Mouse (Mus musculus) kidney, embryonic 15.5 days (tissue): Measurements from ENCODE around the gene 1700025G04Rik. TPM values are rescaled to one million over a fixed set of nuclear protein-coding genes. Genes with fewer than 3 reads are reported as not detected.

Experiments used
- ATAC-seq: fragments of 200-750 bp; cut with Nextera tagmentation; replicated peaks from 2 replicates; pipeline ENCODE4 v1.8.0; 2017; ENCODE audit warnings: moderate TSS enrichment; ENCODE audit not compliant: low FRiP score
- H3K27ac ChIP-seq: fragments of 300-500 bp; sonication (generic); 2 replicates; pipeline ENCODE4 v1.5.1; 2015; ENCODE audit warnings: mild to moderate bottlenecking, inconsistent platforms
- H3K27me3 ChIP-seq: fragments of 300-500 bp; sonication (generic); 2 replicates; pipeline ENCODE4 v1.6.1; 2015; ENCODE audit warnings: inconsistent platforms
- H3K36me3 ChIP-seq: fragments of 300-500 bp; sonication (generic); 2 replicates; pipeline ENCODE4 v1.6.1; 2015; ENCODE audit warnings: inconsistent platforms
- H3K4me1 ChIP-seq: fragments of 300-500 bp; sonication (generic); 2 replicates; pipeline ENCODE4 v1.6.1; 2015; ENCODE audit warnings: inconsistent platforms
- H3K4me2 ChIP-seq: fragments of 300-500 bp; sonication (generic); 2 replicates; pipeline ENCODE4 v1.6.1; 2015; ENCODE audit warnings: moderate library complexity, mild to moderate bottlenecking, inconsistent platforms
- H3K4me3 ChIP-seq: fragments of 300-500 bp; sonication (generic); replicated peaks from 2 replicates; pipeline ENCODE4 v1.5.1; 2015; ENCODE audit warnings: mild to moderate bottlenecking, inconsistent platforms
- H3K9ac ChIP-seq: fragments of 300-500 bp; sonication (generic); 2 replicates; pipeline ENCODE4 v1.6.1; 2015; ENCODE audit warnings: mild to moderate bottlenecking, inconsistent platforms
- H3K9me3 ChIP-seq: fragments of 300-500 bp; sonication (generic); replicated peaks from 2 replicates; pipeline ENCODE4 v1.6.1; 2016; ENCODE audit warnings: inconsistent platforms
- WGBS: fragments of 180-500 bp; shearing (Covaris S2); methylation state at CpG from one replicate; pipeline ENCODE4 v1.1.7; 2015; ENCODE audit warnings: mixed read lengths; 5-methylcytosine and 5-hydroxymethylcytosine counted together
- polyA plus RNA-seq: library from polyadenylated mRNA; unstranded; fragments of >200 nt; fragmentation: Nextera tagmentation; extraction: Ambion mirVana; gene quantifications from 2 replicates; pipeline ENCODE4 v1.2.1, GENCODE M21; 2015

Gene 1700025G04Rik
- polyA plus RNA-seq, 1 experiment from 2014 or later: 17.2 TPM

DNA sequence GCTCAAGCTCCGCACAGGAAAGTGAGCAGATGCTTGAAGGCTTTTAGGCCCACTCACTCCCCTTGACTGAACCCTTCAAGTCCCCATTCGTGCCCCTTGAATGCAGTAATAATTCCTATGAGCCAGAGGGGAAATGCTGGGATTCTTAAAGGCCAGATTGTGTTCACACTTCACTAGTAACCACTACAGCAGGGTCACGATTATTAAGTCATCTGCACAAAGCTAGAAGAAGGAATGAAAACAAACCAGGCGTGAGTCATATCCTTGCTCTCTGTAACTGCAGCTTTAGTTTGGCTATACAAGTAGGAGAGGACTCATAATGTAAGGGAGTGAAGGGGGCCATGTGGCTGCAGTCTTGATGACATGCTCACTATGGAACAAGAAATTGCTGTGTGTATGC lies 182.9 kb downstream of the 1700025G04Rik start:
- no peak overlapping the region for H3K4me2 ChIP-seq
- H3K9me3 ChIP-seq: no peaks in the 10 kb centered on the region
- WGBS: 57% methylated on average over 4 of the region's 4 CpGs
- no peak overlapping the region for H3K4me3 ChIP-seq
- no peak overlapping the region for H3K9ac ChIP-seq
- no peak for ATAC-seq
- no peaks in the 10 kb centered on the region for H3K27me3 ChIP-seq
- H3K27ac ChIP-seq: no peak overlapping the region
- H3K4me1 ChIP-seq: no peaks in the 10 kb centered on the region
- no peaks in the 10 kb centered on the region for H3K36me3 ChIP-seq

DNA sequence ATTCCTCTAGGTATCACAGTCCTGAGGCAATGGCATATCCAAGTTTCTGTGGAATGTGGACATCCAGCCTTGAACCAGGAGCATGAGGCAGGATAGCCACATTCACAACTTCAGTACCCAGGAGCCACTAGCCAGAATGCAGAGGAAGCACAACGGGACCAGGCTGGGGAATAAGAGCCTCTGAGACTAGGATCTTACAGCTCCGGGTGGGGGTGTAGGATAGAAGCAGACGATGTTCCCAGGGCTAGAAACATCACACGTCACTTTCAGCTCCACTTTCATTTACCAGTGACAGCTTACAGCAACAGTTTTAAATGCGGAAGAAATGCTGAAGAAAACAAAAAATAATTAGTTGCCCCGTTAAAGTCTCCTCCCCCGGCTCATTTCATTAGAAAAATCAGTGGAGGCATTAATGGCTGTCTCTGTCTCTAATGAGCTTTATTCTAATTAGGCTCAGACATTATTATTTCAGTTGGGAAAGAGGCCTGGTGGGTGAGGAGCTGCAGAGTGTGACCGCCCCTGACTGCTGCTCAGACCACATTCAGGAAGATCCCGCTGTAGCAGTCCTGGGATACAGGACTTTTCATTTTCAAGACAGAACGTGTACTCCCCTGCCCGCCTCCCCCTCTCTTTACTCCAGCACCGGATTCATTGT lies 189.1 kb downstream of the 1700025G04Rik start:
- no peaks in the 10 kb centered on the region for H3K9me3 ChIP-seq
- no peaks in the 10 kb centered on the region for H3K36me3 ChIP-seq
- peaks cover 18% of the 10 kb centered on the region; the same call in 1 of the 2 replicates for H3K4me1 ChIP-seq
- no peak overlapping the region for H3K4me2 ChIP-seq
- 56% methylated on average over 12 of the region's 12 CpGs for WGBS
- H3K9ac ChIP-seq: no peak overlapping the region
- H3K27ac ChIP-seq: no peak overlapping the region
- no peaks in the 10 kb centered on the region for H3K27me3 ChIP-seq
- ATAC-seq: no peak
- H3K4me3 ChIP-seq: no peak overlapping the region

- no peaks in the 10 kb centered on the region for H3K9me3 ChIP-seq
- 77% methylated on average over 7 of the region's 7 CpGs for WGBS
- ATAC-seq: no peak
- no peak overlapping the region for H3K27ac ChIP-seq
- no peak overlapping the region for H3K4me2 ChIP-seq
- H3K27me3 ChIP-seq: no peaks in the 10 kb centered on the region
- no peak overlapping the region for H3K4me3 ChIP-seq
- H3K9ac ChIP-seq: no peak overlapping the region
- H3K36me3 ChIP-seq: no peaks in the 10 kb centered on the region
- peaks cover 18% of the 10 kb centered on the region; the same call in 1 of the 2 replicates for H3K4me1 ChIP-seq
These were observed 190.0 kb downstream of the 1700025G04Rik start for GRCm38 (mm10) chr1:151899964-151900363.

DNA sequence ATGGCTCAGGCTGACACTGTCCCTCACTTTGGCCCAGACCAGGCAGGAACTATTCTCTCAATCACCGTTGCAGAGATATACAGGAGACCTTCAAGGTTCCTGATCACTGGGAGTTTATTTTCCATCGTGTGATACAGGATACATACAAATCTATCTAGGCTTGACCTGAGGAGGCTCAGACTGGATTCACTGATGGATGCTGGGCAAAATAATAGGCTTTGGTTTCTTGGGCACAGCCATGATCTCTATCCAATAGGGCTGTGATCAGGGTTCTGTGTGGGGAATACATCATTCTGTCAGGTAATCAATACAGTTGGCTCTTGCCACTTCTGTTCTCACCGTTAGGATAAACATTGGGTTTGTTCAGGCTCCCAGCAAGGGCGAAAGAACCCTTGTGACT lies 194.5 kb downstream of the 1700025G04Rik start:
- no peak overlapping the region for H3K4me3 ChIP-seq
- H3K9ac ChIP-seq: no peak overlapping the region
- ATAC-seq: no peak
- H3K36me3 ChIP-seq: no peaks in the 10 kb centered on the region
- H3K27me3 ChIP-seq: no peaks in the 10 kb centered on the region
- H3K9me3 ChIP-seq: no peaks in the 10 kb centered on the region
- H3K27ac ChIP-seq: no peak overlapping the region
- 78% methylated on average over 4 of the region's 4 CpGs for WGBS
- no peak overlapping the region for H3K4me2 ChIP-seq
- H3K4me1 ChIP-seq: peaks cover 11% of the 10 kb centered on the region; the same call in 1 of the 2 replicates

DNA sequence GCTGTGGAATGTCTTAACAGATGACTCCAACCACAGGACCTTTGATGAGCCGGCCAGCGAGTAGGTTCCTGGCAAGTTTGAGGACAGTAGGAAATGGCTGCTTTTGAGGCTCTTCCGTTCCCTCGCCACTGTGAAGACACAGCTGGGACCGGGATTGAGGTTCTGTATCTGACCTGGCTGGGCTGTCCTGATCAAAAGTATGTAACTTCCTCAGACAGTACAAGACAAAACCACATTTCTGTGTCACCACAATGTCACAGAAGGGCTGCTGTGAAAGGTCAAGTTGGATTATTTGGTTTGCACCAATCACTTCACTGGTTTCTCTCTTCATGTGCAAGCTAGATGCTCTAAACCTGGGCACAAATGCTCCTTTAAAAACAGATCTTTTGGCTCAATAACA lies 195.9 kb downstream of the 1700025G04Rik start:
- Histone ChIP-seq H3K4me2 (no peak overlapping the region), H3K27ac (no peak overlapping the region), H3K27me3 (no peaks in the 10 kb centered on the region), H3K9ac (no peak overlapping the region), H3K4me3 (no peak overlapping the region), H3K9me3 (no peaks in the 10 kb centered on the region), H3K36me3 (no peaks in the 10 kb centered on the region), H3K4me1 (peaks cover 12% of the 10 kb centered on the region; the same call in 1 of the 2 replicates)
- WGBS: 88% methylated on average over 5 of the region's 5 CpGs
- ATAC-seq: no peak

- Histone ChIP-seq H3K9me3 (no peaks in the 10 kb centered on the region), H3K27ac (no peak overlapping the region), H3K4me3 (no peak overlapping the region), H3K27me3 (no peaks in the 10 kb centered on the region), H3K36me3 (no peaks in the 10 kb centered on the region), H3K4me1 (peaks cover 12% of the 10 kb centered on the region; the same call in 1 of the 2 replicates), H3K9ac (no peak overlapping the region), H3K4me2 (no peak overlapping the region)
- 90% methylated on average over 5 of the region's 5 CpGs for WGBS
- no peak for ATAC-seq
These were observed 197.9 kb downstream of the 1700025G04Rik start for GRCm38 (mm10) chr1:151892008-151892407.

DNA sequence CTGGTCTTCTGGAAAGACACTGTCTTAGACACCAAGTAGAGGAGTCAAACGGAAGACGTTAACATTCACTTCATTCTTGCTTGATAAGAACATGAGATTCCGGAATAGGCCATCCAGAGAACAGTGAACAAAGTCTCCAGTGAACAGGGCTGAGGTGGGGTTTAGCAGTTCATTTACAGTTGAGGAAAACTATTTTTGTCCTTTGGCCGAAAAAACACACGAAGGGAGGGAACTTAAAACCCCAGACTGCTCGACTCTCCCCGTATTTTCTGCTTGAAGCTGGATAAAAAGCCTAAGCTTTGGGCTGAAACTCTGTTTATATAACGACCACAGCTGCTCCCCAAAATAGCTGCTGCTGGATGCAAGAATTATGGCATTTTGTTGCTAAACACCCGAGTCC lies 198.7 kb downstream of the 1700025G04Rik start:
- no peak overlapping the region for H3K4me3 ChIP-seq
- H3K27me3 ChIP-seq: no peaks in the 10 kb centered on the region
- no peak for ATAC-seq
- peaks cover 12% of the 10 kb centered on the region; the same call in 1 of the 2 replicates for H3K4me1 ChIP-seq
- no peak overlapping the region for H3K9ac ChIP-seq
- WGBS: 64% methylated on average over 9 of the region's 9 CpGs
- peak overlapping the region; percentile 64 for H3K27ac ChIP-seq
- no peaks in the 10 kb centered on the region for H3K36me3 ChIP-seq
- no peak overlapping the region for H3K4me2 ChIP-seq
- H3K9me3 ChIP-seq: no peaks in the 10 kb centered on the region

DNA sequence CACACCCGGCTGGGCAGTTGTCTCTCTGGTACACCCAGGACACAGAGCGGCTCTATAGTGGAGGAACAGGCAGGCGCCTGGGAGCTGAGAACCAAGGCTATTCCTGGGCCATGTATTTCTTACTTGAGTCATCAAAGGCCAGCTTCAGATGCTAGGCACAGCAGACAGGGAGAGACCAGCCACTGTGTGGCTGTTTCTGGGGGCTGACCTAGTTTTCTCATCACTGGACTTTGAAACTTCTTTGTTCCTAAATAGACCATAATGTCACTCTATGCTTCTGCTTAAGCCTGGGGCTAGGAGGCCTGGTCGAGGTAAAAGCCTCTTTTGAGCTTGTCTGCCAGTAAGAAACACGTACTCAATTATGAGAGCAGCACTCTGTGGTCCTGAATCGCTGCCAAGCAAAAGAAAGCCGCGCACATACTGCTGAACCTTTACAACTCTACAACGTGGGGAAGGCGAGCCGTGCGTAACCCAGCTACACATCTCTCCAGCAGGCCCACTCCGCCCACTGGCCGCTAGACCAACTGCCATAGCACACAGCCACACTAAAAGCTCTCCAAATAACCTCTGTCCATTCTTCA lies 199.8 kb downstream of the 1700025G04Rik start:
- WGBS: 42% methylated on average over 14 of the region's 14 CpGs
- Histone ChIP-seq H3K27ac (peak overlapping the region; percentile 70), H3K4me3 (no peak overlapping the region), H3K4me1 (peaks cover 12% of the 10 kb centered on the region; the same call in 1 of the 2 replicates), H3K27me3 (no peaks in the 10 kb centered on the region), H3K9me3 (no peaks in the 10 kb centered on the region), H3K36me3 (no peaks in the 10 kb centered on the region), H3K9ac (no peak overlapping the region), H3K4me2 (no peak overlapping the region)
- ATAC-seq: peak; percentile 73

- H3K27ac ChIP-seq: no peak overlapping the region
- peaks cover 12% of the 10 kb centered on the region; the same call in 1 of the 2 replicates for H3K4me1 ChIP-seq
- WGBS: 66% methylated on average over 5 of the region's 5 CpGs
- H3K4me2 ChIP-seq: no peak overlapping the region
- ATAC-seq: no peak
- no peak overlapping the region for H3K9ac ChIP-seq
- H3K27me3 ChIP-seq: no peaks in the 10 kb centered on the region
- no peak overlapping the region for H3K4me3 ChIP-seq
- no peaks in the 10 kb centered on the region for H3K9me3 ChIP-seq
- H3K36me3 ChIP-seq: no peaks in the 10 kb centered on the region
These were observed 202.3 kb downstream of the 1700025G04Rik start for GRCm38 (mm10) chr1:151887631-151888030.

GRCm38 (mm10) chr1:151887126-151887525 lies 202.8 kb downstream of the 1700025G04Rik start:
- H3K9ac ChIP-seq: no peak overlapping the region
- H3K4me2 ChIP-seq: no peak overlapping the region
- no peak overlapping the region for H3K4me3 ChIP-seq
- peaks cover 12% of the 10 kb centered on the region; the same call in 1 of the 2 replicates for H3K4me1 ChIP-seq
- H3K27ac ChIP-seq: no peak overlapping the region
- no peaks in the 10 kb centered on the region for H3K27me3 ChIP-seq
- no peaks in the 10 kb centered on the region for H3K36me3 ChIP-seq
- WGBS: 84% methylated on average over 10 of the region's 10 CpGs
- ATAC-seq: no peak
- no peaks in the 10 kb centered on the region for H3K9me3 ChIP-seq

- no peak overlapping the region for H3K4me2 ChIP-seq
- no peak overlapping the region for H3K9ac ChIP-seq
- no peak overlapping the region for H3K4me3 ChIP-seq
- H3K9me3 ChIP-seq: no peaks in the 10 kb centered on the region
- no peaks in the 10 kb centered on the region for H3K27me3 ChIP-seq
- no peaks in the 10 kb centered on the region for H3K36me3 ChIP-seq
- WGBS: 80% methylated on average over 2 of the region's 2 CpGs
- H3K4me1 ChIP-seq: peaks cover 12% of the 10 kb centered on the region; the same call in 1 of the 2 replicates
- no peak overlapping the region for H3K27ac ChIP-seq
- ATAC-seq: no peak
These were observed 203.8 kb downstream of the 1700025G04Rik start for GRCm38 (mm10) chr1:151886171-151886570.

GRCm38 (mm10) chr1:151881253-151881652 lies 208.7 kb downstream of the 1700025G04Rik start:
- no peak for ATAC-seq
- 96% methylated on average over 1 of the region's 1 CpGs for WGBS
- no peaks in the 10 kb centered on the region for H3K9me3 ChIP-seq
- H3K4me2 ChIP-seq: no peak overlapping the region
- H3K27me3 ChIP-seq: no peaks in the 10 kb centered on the region
- H3K9ac ChIP-seq: no peak overlapping the region
- no peaks in the 10 kb centered on the region for H3K4me1 ChIP-seq
- no peak overlapping the region for H3K27ac ChIP-seq
- H3K36me3 ChIP-seq: no peaks in the 10 kb centered on the region
- no peak overlapping the region for H3K4me3 ChIP-seq
